ENCODE assay signal across 15 mouse cellular contexts in genomic region chr2:167671101-167671633, GRCm38 (mm10). TPM values are rescaled to one million over a fixed set of nuclear protein-coding genes. Genes with fewer than 3 reads are reported as not detected.
DNase-seq lines count a peak whose midpoint lies in the region; ATAC-seq and TF ChIP-seq lines count a peak whose summit lies in the region.
"Had no signal": no experiment of that assay in that cellular context is flagged by ENCODE, and none has a peak within 500 bp of the region (broad histone marks: within the 10 kb centered on the region; RNA-seq: fewer than 3 reads in every experiment).

No protein-coding gene starts in this region.

- H3K36me3 ChIP-seq in hindbrain, embryonic 12.5 days: no peaks in the 10 kb centered on the region
- H3K36me3 ChIP-seq in hindbrain, embryonic 16.5 days (ENCODE audit: control insufficient read depth, insufficient read depth, low read length): no peaks in the 10 kb centered on the region
- H3K36me3 ChIP-seq in embryonic facial prominence, embryonic 10.5 days (replicated peaks): no peaks in the 10 kb centered on the region
- no peaks in the 10 kb centered on the region for H3K36me3 ChIP-seq in kidney, adult 2 months (ENCODE audit: control insufficient read depth, insufficient read depth, low read length)
- no peaks in the 10 kb centered on the region for H3K36me3 ChIP-seq in liver, embryonic 12.5 days
- H3K36me3 ChIP-seq: embryonic facial prominence, embryonic 12.5 days; neural tube, embryonic 13.5 days; stomach, embryonic 15.5 days had no signal

- no peak overlapping the region for H3K9ac ChIP-seq in hindbrain, embryonic 12.5 days
- no peak overlapping the region for H3K9ac ChIP-seq in hindbrain, embryonic 16.5 days (ENCODE audit: low read depth, low read length)
- H3K9ac ChIP-seq in liver, embryonic 12.5 days: peak overlapping the region; percentile 41
- H3K9ac ChIP-seq: embryonic facial prominence, embryonic 12.5 days; neural tube, embryonic 13.5 days; stomach, embryonic 15.5 days had no signal

- peak overlapping the region; percentile 44; the same call in 1 of the 2 replicates for H3K27ac ChIP-seq in hindbrain, embryonic 12.5 days
- no peak overlapping the region for H3K27ac ChIP-seq in hindbrain, embryonic 16.5 days (ENCODE audit: low read depth, low read length)
- 0 out of 2 replicates have a peak overlapping the region, but pooled peaks have one; percentile 21 for H3K27ac ChIP-seq in embryonic facial prominence, embryonic 10.5 days (replicated peaks)
- H3K27ac ChIP-seq in kidney, adult 2 months (ENCODE audit: insufficient read depth, low read depth, low read length): peak overlapping the region; percentile 90
- peak overlapping the region; percentile 89 for H3K27ac ChIP-seq in liver, embryonic 12.5 days
- H3K27ac ChIP-seq: embryonic facial prominence, embryonic 12.5 days; neural tube, embryonic 13.5 days; stomach, embryonic 15.5 days had no signal

- no peaks in the 10 kb centered on the region for H3K9me3 ChIP-seq in hindbrain, embryonic 12.5 days (replicated peaks)
- no peaks in the 10 kb centered on the region for H3K9me3 ChIP-seq in hindbrain, embryonic 16.5 days (ENCODE audit: control insufficient read depth, low read length)
- H3K9me3 ChIP-seq in embryonic facial prominence, embryonic 10.5 days: no peaks in the 10 kb centered on the region
- no peaks in the 10 kb centered on the region for H3K9me3 ChIP-seq in liver, embryonic 12.5 days (replicated peaks)
- H3K9me3 ChIP-seq: embryonic facial prominence, embryonic 12.5 days; neural tube, embryonic 13.5 days; stomach, embryonic 15.5 days had no signal

- TF ChIP-seq POLR2A in kidney, adult 2 months (IDR thresholded peaks at IDR 0.05; ENCODE audit: low read depth, low read length): no peak

- WGBS in hindbrain, embryonic 12.5 days: 91% methylated on average over 5 of the region's 5 CpGs
- WGBS in hindbrain, embryonic 16.5 days: 86% methylated on average over 5 of the region's 5 CpGs
- 79% methylated on average over 5 of the region's 5 CpGs for WGBS in embryonic facial prominence, embryonic 10.5 days
- 43% methylated on average over 5 of the region's 5 CpGs for WGBS in kidney, adult 2 months
- WGBS in liver, embryonic 12.5 days (ENCODE audit: insufficient replicate concordance): 68% methylated on average over 5 of the region's 5 CpGs

- no peaks in the 10 kb centered on the region for H3K27me3 ChIP-seq in hindbrain, embryonic 12.5 days
- no peaks in the 10 kb centered on the region for H3K27me3 ChIP-seq in hindbrain, embryonic 16.5 days (replicated peaks; ENCODE audit: control insufficient read depth, insufficient read depth, low read length)
- H3K27me3 ChIP-seq in embryonic facial prominence, embryonic 10.5 days (replicated peaks; ENCODE audit: low read depth, poor library complexity, severe bottlenecking): no peaks in the 10 kb centered on the region
- no peaks in the 10 kb centered on the region for H3K27me3 ChIP-seq in kidney, adult 2 months (replicated peaks; ENCODE audit: control insufficient read depth, insufficient read depth, low read length)
- H3K27me3 ChIP-seq in liver, embryonic 12.5 days (replicated peaks): 0 out of 2 replicates have a peak, but pooled peaks cover 10% of the 10 kb centered on the region
- H3K27me3 ChIP-seq: embryonic facial prominence, embryonic 12.5 days; neural tube, embryonic 13.5 days; stomach, embryonic 15.5 days had no signal

- no peak for ATAC-seq in hindbrain, embryonic 12.5 days (ENCODE audit: low FRiP score)
- no peak for ATAC-seq in hindbrain, embryonic 16.5 days
- ATAC-seq in liver, embryonic 12.5 days: no peak

- peaks cover 9% of the 10 kb centered on the region; the same call in 1 of the 2 replicates for H3K4me1 ChIP-seq in hindbrain, embryonic 12.5 days
- no peaks in the 10 kb centered on the region for H3K4me1 ChIP-seq in hindbrain, embryonic 16.5 days (ENCODE audit: control insufficient read depth, insufficient read depth, low read depth, low read length)
- peaks cover 25% of the 10 kb centered on the region for H3K4me1 ChIP-seq in embryonic facial prominence, embryonic 10.5 days
- H3K4me1 ChIP-seq in kidney, adult 2 months (ENCODE audit: control insufficient read depth, insufficient read depth, low read length): peaks cover 25% of the 10 kb centered on the region
- peaks cover 40% of the 10 kb centered on the region for H3K4me1 ChIP-seq in liver, embryonic 12.5 days
- H3K4me1 ChIP-seq: stomach, embryonic 15.5 days had no signal

- no peak for DNase-seq in embryonic facial prominence, embryonic 10.5 days (ENCODE audit: low spot score)
- DNase-seq in kidney, adult 2 months: peak; percentile 95
- no peak for DNase-seq in urinary bladder, postnatal 25 days (ENCODE audit: low spot score)
- no peak for DNase-seq in ovary, postnatal 36 days (ENCODE audit: low spot score)
- no peak for DNase-seq in adrenal gland, postnatal 4 days (ENCODE audit: low spot score in 2 of 2)
- DNase-seq: cerebellum, adult 9-10 months; left cerebral cortex, postnatal 4 days had no signal

- TF ChIP-seq CTCF in kidney, adult 2 months (conservative IDR thresholded peaks at IDR 0.05; ENCODE audit: insufficient read depth, insufficient read length, low read depth, low read length): no peak

- no peak overlapping the region for H3K4me2 ChIP-seq in hindbrain, embryonic 12.5 days (replicated peaks)
- H3K4me2 ChIP-seq in hindbrain, embryonic 16.5 days (ENCODE audit: low read length): no peak overlapping the region
- H3K4me2 ChIP-seq in liver, embryonic 12.5 days: peak overlapping the region; percentile 62
- H3K4me2 ChIP-seq: embryonic facial prominence, embryonic 12.5 days; midbrain, embryonic 11.5 days; neural tube, embryonic 13.5 days; stomach, embryonic 15.5 days had no signal

- no peak overlapping the region for H3K4me3 ChIP-seq in hindbrain, embryonic 12.5 days
- H3K4me3 ChIP-seq in hindbrain, embryonic 16.5 days (ENCODE audit: low read length): no peak overlapping the region
- no peak overlapping the region for H3K4me3 ChIP-seq in embryonic facial prominence, embryonic 10.5 days
- H3K4me3 ChIP-seq in kidney, adult 2 months (ENCODE audit: insufficient read depth, low read depth, low read length): no peak overlapping the region
- no peak overlapping the region for H3K4me3 ChIP-seq in liver, embryonic 12.5 days
- H3K4me3 ChIP-seq: embryonic facial prominence, embryonic 12.5 days; neural tube, embryonic 13.5 days; stomach, embryonic 15.5 days had no signal

RNA-seq across cellular contexts. Expression of gene Gm20431, which starts 9.9 kb away (rescaled TPM):
- polyA plus RNA-seq in hindbrain, embryonic 12.5 days (2016; fragmentation: Nextera tagmentation; extraction: Ambion mirVana): 16.9 and 18.8 TPM in 2 replicates
- polyA plus RNA-seq in hindbrain, embryonic 16.5 days (2015; fragmentation: Nextera tagmentation; extraction: Ambion mirVana): 11.9 and 12.8 TPM in 2 replicates
- polyA plus RNA-seq in embryonic facial prominence, embryonic 10.5 days (2016; fragmentation: Nextera tagmentation; extraction: Ambion mirVana): 0.68 and 4.9 TPM in 2 replicates
- polyA plus RNA-seq in kidney, adult 2 months (2012; rRNA removed): 30.7 and 31.8 TPM in 2 replicates
- polyA plus RNA-seq in liver, embryonic 12.5 days (2016; fragmentation: Nextera tagmentation; extraction: Ambion mirVana): 1.8 and 4.8 TPM in 2 replicates
- 10 to 100 TPM; 18.2 to 23.0 TPM for total RNA-seq in adrenal gland, postnatal 4 days (2021)
- polyA plus RNA-seq: frontal cortex, adult 2 months had no signal

RNA-seq across cellular contexts. Expression of gene Cebpb, which starts 17.5 kb away (rescaled TPM):
- polyA plus RNA-seq in hindbrain, embryonic 12.5 days (2016; fragmentation: Nextera tagmentation; extraction: Ambion mirVana): 4.1 and 4.5 TPM in 2 replicates
- 0.15 and 0.22 TPM in 2 replicates for polyA plus RNA-seq in hindbrain, embryonic 16.5 days (2015; fragmentation: Nextera tagmentation; extraction: Ambion mirVana)
- 1.7 and 1.8 TPM in 2 replicates for polyA plus RNA-seq in embryonic facial prominence, embryonic 10.5 days (2016; fragmentation: Nextera tagmentation; extraction: Ambion mirVana)
- polyA plus RNA-seq in kidney, adult 2 months (2012; rRNA removed): 45.3 and 70.3 TPM in 2 replicates
- 21.8 and 23.4 TPM in 2 replicates for polyA plus RNA-seq in liver, embryonic 12.5 days (2016; fragmentation: Nextera tagmentation; extraction: Ambion mirVana)
- total RNA-seq in adrenal gland, postnatal 4 days (2021): 100 to 1,000 TPM; 229 to 255 TPM

RNA-seq across cellular contexts. Expression of gene Tmem189, which starts 18.5 kb away (rescaled TPM):
- polyA plus RNA-seq in hindbrain, embryonic 12.5 days (2016; fragmentation: Nextera tagmentation; extraction: Ambion mirVana): 39.0 and 43.9 TPM in 2 replicates
- polyA plus RNA-seq in hindbrain, embryonic 16.5 days (2015; fragmentation: Nextera tagmentation; extraction: Ambion mirVana): 37.1 and 39.3 TPM in 2 replicates
- 40.2 and 43.7 TPM in 2 replicates for polyA plus RNA-seq in embryonic facial prominence, embryonic 10.5 days (2016; fragmentation: Nextera tagmentation; extraction: Ambion mirVana)
- polyA plus RNA-seq in kidney, adult 2 months (2012; rRNA removed): 288 and 414 TPM in 2 replicates
- polyA plus RNA-seq in liver, embryonic 12.5 days (2016; fragmentation: Nextera tagmentation; extraction: Ambion mirVana): 27.3 and 30.4 TPM in 2 replicates
- total RNA-seq in adrenal gland, postnatal 4 days (2021): 10 to 100 TPM; 32.9 to 35.4 TPM

RNA-seq across cellular contexts. Expression of gene Ube2v1, which starts 39.3 kb away (rescaled TPM):
- 290 and 291 TPM in 2 replicates for polyA plus RNA-seq in hindbrain, embryonic 12.5 days (2016; fragmentation: Nextera tagmentation; extraction: Ambion mirVana)
- polyA plus RNA-seq in hindbrain, embryonic 16.5 days (2015; fragmentation: Nextera tagmentation; extraction: Ambion mirVana): 390 and 393 TPM in 2 replicates
- 384 and 394 TPM in 2 replicates for polyA plus RNA-seq in embryonic facial prominence, embryonic 10.5 days (2016; fragmentation: Nextera tagmentation; extraction: Ambion mirVana)
- 108 and 114 TPM in 2 replicates for polyA plus RNA-seq in kidney, adult 2 months (2012; rRNA removed)
- 256 and 259 TPM in 2 replicates for polyA plus RNA-seq in liver, embryonic 12.5 days (2016; fragmentation: Nextera tagmentation; extraction: Ambion mirVana)
- total RNA-seq in adrenal gland, postnatal 4 days (2021): 100 to 1,000 TPM; 194 to 200 TPM
